Mouse (Mus musculus) cerebral cortex, adult 2 months (tissue): Measurements from ENCODE around the gene Cpz.

ENCODE experiments used
- WGBS: fragments of 180-500 bp; shearing (Covaris S2); methylation state at CpG from one replicate; pipeline ENCODE4 v1.1.7; 2018; 5-methylcytosine and 5-hydroxymethylcytosine counted together

The Cpz gene

GRCm38 (mm10) chr5:35525469-35526123 lies at the start of gene Cpz:
Gene Cpz (minus strand): TSS chr5:35525698.
- WGBS: 9% methylated on average over 28 of the region's 29 CpGs

GRCm38 (mm10) chr5:35574653-35575599 lies 49.4 kb upstream of the Cpz start, which contains the start of gene Trmt44:
Gene Trmt44 (minus strand): TSS chr5:35575070.
- 3% methylated on average over 56 of the region's 56 CpGs for WGBS

- WGBS: 87% methylated on average over 6 of the region's 6 CpGs
Measured at GRCm38 (mm10) chr5:35571546-35571945, 46.0 kb upstream of the Cpz start.

- WGBS: 68% methylated on average over 4 of the region's 4 CpGs
Measured at GRCm38 (mm10) chr5:35566632-35567031, 41.1 kb upstream of the Cpz start.

GRCm38 (mm10) chr5:35565217-35565616 lies 39.7 kb upstream of the Cpz start:
- 93% methylated on average over 9 of the region's 9 CpGs for WGBS

- WGBS: 0% methylated on average over 1 of the region's 1 CpGs
Measured at GRCm38 (mm10) chr5:35563449-35563848, 38.0 kb upstream of the Cpz start.

- WGBS: 58% methylated on average over 2 of the region's 2 CpGs
Measured at GRCm38 (mm10) chr5:35562616-35563015, 37.1 kb upstream of the Cpz start.

GRCm38 (mm10) chr5:35559447-35559846 lies 33.9 kb upstream of the Cpz start:
- 74% methylated on average over 8 of the region's 8 CpGs for WGBS

- 58% methylated on average over 13 of the region's 13 CpGs for WGBS
Measured at GRCm38 (mm10) chr5:35557946-35558621, 32.6 kb upstream of the Cpz start.

- WGBS: 91% methylated on average over 7 of the region's 7 CpGs
Measured at GRCm38 (mm10) chr5:35556393-35556792, 30.9 kb upstream of the Cpz start.

- 81% methylated on average over 4 of the region's 4 CpGs for WGBS
Measured at GRCm38 (mm10) chr5:35552838-35553539, 27.5 kb upstream of the Cpz start.

GRCm38 (mm10) chr5:35551855-35552837 lies 26.6 kb upstream of the Cpz start:
- WGBS: 51% methylated on average over 7 of the region's 7 CpGs

- WGBS: 74% methylated on average over 4 of the region's 4 CpGs
Measured at GRCm38 (mm10) chr5:35541059-35541790, 15.7 kb upstream of the Cpz start.

- whole genome bisulfite sequencing: 81% methylated on average over 5 of the region's 5 CpGs
Measured at GRCm38 (mm10) chr5:35540555-35540954, 15.1 kb upstream of the Cpz start.

GRCm38 (mm10) chr5:35539576-35539975 lies 14.1 kb upstream of the Cpz start:
- 49% methylated on average over 4 of the region's 4 CpGs for WGBS

GRCm38 (mm10) chr5:35538022-35538421 lies 12.5 kb upstream of the Cpz start:
- WGBS: 84% methylated on average over 3 of the region's 3 CpGs

GRCm38 (mm10) chr5:35537474-35537873 lies 12.0 kb upstream of the Cpz start:
- 70% methylated on average over 1 of the region's 1 CpGs for WGBS

- WGBS: 70% methylated on average over 3 of the region's 3 CpGs
Measured at GRCm38 (mm10) chr5:35536271-35536670, 10.8 kb upstream of the Cpz start.

GRCm38 (mm10) chr5:35531586-35531985 lies 6.1 kb upstream of the Cpz start:
- 30% methylated on average over 10 of the region's 10 CpGs for WGBS

GRCm38 (mm10) chr5:35530442-35530841 lies 4.9 kb upstream of the Cpz start:
- 7% methylated on average over 4 of the region's 4 CpGs for WGBS
